Mouse (Mus musculus): ENCODE results near the gene Gnaq.

- TF ChIP-seq CTCF (IDR thresholded peaks at IDR 0.05; ENCODE audit: low read depth, low read length) = no peak
- no peak for TF ChIP-seq POLR2A (IDR thresholded peaks at IDR 0.05; ENCODE audit: borderline replicate concordance, low read depth, low read length)
Observed at GRCm38 (mm10) chr19:16329056-16329455, 196.4 kb downstream of the Gnaq start.

All from bone marrow macrophage, adult 2 months (primary cell).